Mouse (Mus musculus): ENCODE measurements around the gene Ccdc96.

GRCm38 (mm10) chr5:36463391-36463790, 21.0 kb upstream of the Ccdc96 start:
- TF ChIP-seq CTCF (conservative IDR thresholded peaks at IDR 0.05; ENCODE audit: low read length) = no peak
- TF ChIP-seq POU5F1 (IDR thresholded peaks at IDR 0.05; ENCODE audit: borderline replicate concordance, low read length) = no peak

Data from E14TG2a.4 (cell line).